Mouse (Mus musculus) kidney, adult 2 months (tissue): ENCODE measurements around the gene Rasgrp3. TPM values are rescaled to one million over a fixed set of nuclear protein-coding genes. Genes with fewer than 3 reads are reported as not detected.
"Not testable (repeated sequence)": the region's sequence is repeated elsewhere in the genome, so short reads cannot be mapped to it uniquely, and the experiment has no call there.

Source experiments
- DNase-seq: peaks from one replicate; pipeline ENCODE4 v3.0.0; 2021
- H3K27ac ChIP-seq: fragments of 200-500 bp; 2 replicates; pipeline ENCODE4 v1.5.1; 2012; ENCODE audit warnings: low read depth, low read length, control low read depth, inconsistent platforms; ENCODE audit not compliant: insufficient read depth
- H3K27me3 ChIP-seq: fragments of 200-500 bp; replicated peaks from 2 replicates; pipeline ENCODE4 v1.6.1; 2012; ENCODE audit warnings: mild to moderate bottlenecking, moderate library complexity, low read length, inconsistent platforms; ENCODE audit not compliant: control insufficient read depth, insufficient read depth
- H3K36me3 ChIP-seq: fragments of 200-500 bp; 2 replicates; pipeline ENCODE4 v1.6.1; 2012; ENCODE audit warnings: mild to moderate bottlenecking, moderate library complexity, low read length, inconsistent platforms; ENCODE audit not compliant: control insufficient read depth, insufficient read depth
- H3K4me1 ChIP-seq: fragments of 200-500 bp; 2 replicates; pipeline ENCODE4 v1.6.1; 2011; ENCODE audit warnings: low read length; ENCODE audit not compliant: control insufficient read depth, insufficient read depth
- H3K4me3 ChIP-seq: fragments of 200-500 bp; 2 replicates; pipeline ENCODE4 v1.5.1; 2011; ENCODE audit warnings: mild to moderate bottlenecking, low read depth, low read length, control low read depth; ENCODE audit not compliant: insufficient read depth
- CTCF ChIP-seq: fragments of 200-500 bp; conservative IDR thresholded peaks from 2 replicates; pipeline ENCODE4 v1.5.1; 2011; ENCODE audit warnings: low read depth, mild to moderate bottlenecking, control low read depth, low read length, moderate library complexity, mixed read lengths; ENCODE audit not compliant: insufficient read depth, insufficient read length
- POLR2A ChIP-seq: fragments of 200-500 bp; IDR thresholded peaks from one replicate; pipeline ENCODE4 v1.6.1; 2011; ENCODE audit warnings: low read depth, low read length, control low read depth
- WGBS: fragments of 180-500 bp; shearing (Covaris S2); methylation state at CpG from one replicate; pipeline ENCODE4 v1.1.7; 2018; 5-methylcytosine and 5-hydroxymethylcytosine counted together
- polyA plus RNA-seq: library from polyadenylated mRNA; depleted of rRNA; stranded (reverse); fragments of >200 nt; gene quantifications from 2 replicates; pipeline ENCODE4 v1.2.3, GENCODE M21; 2012

Gene Rasgrp3
- polyA plus RNA-seq, 1 experiment: 9.2 TPM

DNA sequence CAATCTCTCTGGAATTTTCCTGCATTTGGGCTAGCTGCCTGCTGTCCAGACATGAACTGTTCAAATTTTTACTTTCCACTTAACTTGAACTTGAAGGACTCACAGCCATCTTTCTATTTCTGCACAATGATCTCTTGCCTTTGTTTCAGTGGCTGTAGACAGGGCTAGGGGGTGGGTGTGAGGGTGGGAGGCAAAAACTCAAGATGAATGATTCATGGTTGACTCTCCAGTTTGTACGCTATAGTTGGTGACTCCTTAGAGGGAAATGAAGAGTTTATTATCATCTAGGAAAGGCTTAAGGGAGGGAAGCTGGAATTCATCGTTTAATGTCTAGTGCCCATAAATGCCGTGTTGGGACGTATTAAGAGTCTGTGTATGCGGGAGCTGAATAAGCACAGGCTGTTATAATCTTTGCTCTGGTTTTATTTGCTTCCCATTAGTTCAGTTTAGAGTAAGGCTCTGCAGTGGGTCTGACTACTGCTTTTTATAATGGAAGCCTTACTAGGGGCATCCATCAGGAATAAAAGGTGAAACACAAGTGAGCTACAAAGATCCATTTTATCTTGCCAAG, 5.6 kb downstream of the Rasgrp3 start:
- Histone ChIP-seq H3K27ac (no peak overlapping the region; the same call in 1 of the 2 replicates), H3K4me1 (no peaks in the 10 kb centered on the region), H3K36me3 (no peaks in the 10 kb centered on the region), H3K27me3 (no peaks in the 10 kb centered on the region), H3K4me3 (no peak overlapping the region)
- DNase-seq: no peak
- 45% methylated on average over 5 of the region's 5 CpGs for WGBS
- TF ChIP-seq POLR2A (no peak), CTCF (no peak)

DNA sequence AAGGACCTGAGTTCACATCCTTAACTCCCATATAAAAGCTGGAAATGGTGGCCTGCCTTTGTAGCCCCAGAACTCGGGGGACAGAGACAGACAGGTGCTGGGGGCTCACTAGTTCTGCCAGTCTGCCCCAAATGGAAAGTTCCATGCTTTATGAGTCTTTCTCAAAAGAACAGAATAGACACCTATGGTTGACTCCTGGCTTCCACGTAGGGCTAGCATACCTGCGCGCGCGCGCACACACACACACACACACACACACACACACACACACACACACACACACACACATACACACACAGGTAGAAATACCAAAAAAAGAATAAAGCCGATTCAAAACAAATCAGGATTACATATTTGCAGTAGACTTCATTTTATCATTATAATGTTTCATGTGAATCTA, 6.7 kb downstream of the Rasgrp3 start:
- no peaks in the 10 kb centered on the region for H3K4me1 ChIP-seq

DNA sequence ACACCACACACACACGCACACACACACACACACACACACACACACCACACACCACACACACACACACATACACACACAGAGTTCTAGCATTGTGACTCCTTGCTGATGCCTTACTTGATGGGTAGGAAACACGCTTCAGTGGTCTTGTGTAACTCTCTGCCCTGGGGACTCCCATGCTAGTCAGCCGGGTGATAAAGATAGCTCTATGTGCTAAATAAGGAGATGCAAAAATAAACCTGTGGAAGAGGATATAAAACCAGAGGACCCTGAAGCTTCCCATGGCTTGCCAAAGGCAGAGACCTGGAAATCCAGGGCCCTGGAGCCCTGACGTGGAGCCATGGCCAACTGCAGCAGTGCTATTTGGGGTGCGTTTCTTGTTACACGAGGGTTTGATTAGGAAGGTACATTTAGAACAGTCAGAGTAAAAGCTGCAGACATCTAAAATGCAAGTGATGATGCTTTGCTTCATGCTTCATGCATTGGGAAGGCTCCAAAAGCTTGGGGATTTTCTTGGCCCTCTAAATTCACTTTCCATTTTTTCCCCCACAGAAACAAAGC, 7.4 kb downstream of the Rasgrp3 start:
- DNase-seq: no peak
- TF ChIP-seq CTCF: no peak
- TF ChIP-seq POLR2A: no peak
- 60% methylated on average over 6 of the region's 6 CpGs for WGBS
- Histone ChIP-seq H3K36me3 (no peaks in the 10 kb centered on the region), H3K27ac (no peak overlapping the region), H3K27me3 (no peaks in the 10 kb centered on the region), H3K4me3 (no peak overlapping the region), H3K4me1 (no peaks in the 10 kb centered on the region)

More for the DNA sequence above, 6.7 kb downstream of the Rasgrp3 start:
- WGBS: 97% methylated on average over 8 of the region's 8 CpGs
- Histone ChIP-seq H3K27me3 (no peaks in the 10 kb centered on the region), H3K27ac (no peak overlapping the region), H3K36me3 (no peaks in the 10 kb centered on the region), H3K4me3 (no peak overlapping the region)
- TF ChIP-seq CTCF: no peak
- TF ChIP-seq POLR2A: no peak
- DNase-seq: no peak

DNA sequence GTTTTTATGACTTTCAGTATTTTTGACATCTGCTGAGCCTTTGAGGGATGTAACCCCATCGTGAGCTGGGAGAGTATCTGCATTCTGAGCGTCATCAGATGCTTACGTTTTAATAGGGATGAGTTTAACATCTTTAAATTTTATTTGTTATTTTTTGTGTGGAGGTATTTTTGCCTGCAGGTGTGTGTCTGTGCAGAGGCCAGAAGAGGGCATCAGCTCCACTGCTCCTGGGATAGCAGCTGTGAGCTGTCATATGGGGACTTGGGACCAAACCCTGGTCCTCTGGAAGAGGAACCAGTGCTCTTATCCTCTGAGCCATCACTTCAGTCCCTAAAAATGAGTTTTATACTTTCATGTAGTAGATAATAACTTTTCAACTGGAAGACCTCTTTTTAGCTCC, 12.6 kb downstream of the Rasgrp3 start:
- no peaks in the 10 kb centered on the region for H3K4me1 ChIP-seq
- 95% methylated on average over 3 of the region's 3 CpGs for WGBS
- H3K27me3 ChIP-seq: no peaks in the 10 kb centered on the region

DNA sequence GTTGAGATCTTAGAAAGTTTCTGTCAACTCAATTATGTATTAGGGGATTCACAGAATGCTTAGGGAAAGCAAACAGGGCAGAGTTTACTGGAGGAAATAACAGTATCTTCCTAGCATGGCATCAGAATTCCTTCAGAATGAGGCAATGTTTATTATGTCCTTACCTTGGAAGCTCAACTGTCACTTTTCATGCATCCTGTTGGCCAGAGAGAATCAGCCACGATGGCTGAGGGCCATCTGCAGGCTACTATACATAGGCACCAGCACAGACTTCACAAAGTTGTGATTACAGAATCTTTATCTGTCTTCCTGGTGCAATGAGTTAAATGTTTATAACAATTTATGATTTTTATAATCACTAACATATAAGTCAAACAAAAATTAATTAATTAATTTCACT, 13.3 kb downstream of the Rasgrp3 start:
- DNase-seq: no peak
- no peaks in the 10 kb centered on the region for H3K27me3 ChIP-seq
- no peak overlapping the region for H3K27ac ChIP-seq
- no peak overlapping the region for H3K4me3 ChIP-seq
- no peaks in the 10 kb centered on the region for H3K4me1 ChIP-seq
- 84% methylated on average over 1 of the region's 1 CpGs for WGBS
- no peaks in the 10 kb centered on the region for H3K36me3 ChIP-seq
- TF ChIP-seq CTCF (no peak), POLR2A (no peak)

More for the DNA sequence above, 12.6 kb downstream of the Rasgrp3 start:
- no peak overlapping the region for H3K27ac ChIP-seq
- DNase-seq: no peak
- TF ChIP-seq CTCF (no peak), POLR2A (no peak)
- no peaks in the 10 kb centered on the region for H3K36me3 ChIP-seq
- no peak overlapping the region for H3K4me3 ChIP-seq

DNA sequence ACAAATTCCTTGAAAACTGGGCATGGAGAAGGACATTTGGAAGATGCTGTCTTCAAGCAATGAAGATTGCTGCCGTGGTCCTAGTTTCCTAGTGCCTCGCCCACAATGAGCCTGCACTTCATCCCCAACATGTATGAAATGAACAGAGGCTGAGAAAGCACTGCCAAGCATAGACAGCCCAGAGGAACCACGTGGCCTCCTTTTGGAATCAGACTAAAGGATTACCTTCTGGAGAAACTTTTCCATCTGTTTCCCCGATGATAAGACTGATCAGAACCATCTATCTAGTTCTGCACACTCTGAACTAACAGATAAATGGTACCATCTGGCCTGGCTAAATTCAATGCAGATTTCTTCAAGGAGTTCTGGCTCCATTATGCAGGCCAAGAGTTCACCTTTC, 16.6 kb downstream of the Rasgrp3 start:
- no peak overlapping the region for H3K4me3 ChIP-seq
- TF ChIP-seq CTCF (no peak), POLR2A (no peak)
- no peaks in the 10 kb centered on the region for H3K4me1 ChIP-seq
- 79% methylated on average over 4 of the region's 4 CpGs for WGBS
- no peaks in the 10 kb centered on the region for H3K36me3 ChIP-seq
- no peak overlapping the region for H3K27ac ChIP-seq
- no peaks in the 10 kb centered on the region for H3K27me3 ChIP-seq
- no peak for DNase-seq

DNA sequence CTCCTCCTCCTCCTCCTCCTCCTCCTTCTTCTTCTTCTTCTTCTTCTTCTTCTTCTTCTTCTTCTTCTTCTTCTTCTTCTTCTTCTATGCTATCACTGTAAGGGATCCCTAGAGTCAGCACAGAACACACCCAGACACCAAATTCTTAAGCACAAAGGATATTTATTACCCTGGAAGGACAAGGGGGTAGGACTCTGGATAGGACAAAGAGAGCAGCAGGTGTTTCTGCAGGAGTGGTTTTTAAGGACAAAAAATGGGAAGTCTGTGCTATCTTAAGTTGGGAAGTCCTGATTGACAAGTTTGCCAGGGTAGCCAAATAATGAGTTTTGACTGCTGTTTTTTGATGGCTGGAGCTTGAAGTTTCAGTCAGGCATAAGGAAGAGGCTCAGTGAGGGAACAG, 17.9 kb downstream of the Rasgrp3 start:
- H3K4me3 ChIP-seq: no peak overlapping the region
- no peak overlapping the region for H3K27ac ChIP-seq
- no peaks in the 10 kb centered on the region for H3K4me1 ChIP-seq
- DNase-seq: no peak
- no peaks in the 10 kb centered on the region for H3K36me3 ChIP-seq
- TF ChIP-seq CTCF: no peak
- TF ChIP-seq POLR2A: no peak
- no peaks in the 10 kb centered on the region for H3K27me3 ChIP-seq

DNA sequence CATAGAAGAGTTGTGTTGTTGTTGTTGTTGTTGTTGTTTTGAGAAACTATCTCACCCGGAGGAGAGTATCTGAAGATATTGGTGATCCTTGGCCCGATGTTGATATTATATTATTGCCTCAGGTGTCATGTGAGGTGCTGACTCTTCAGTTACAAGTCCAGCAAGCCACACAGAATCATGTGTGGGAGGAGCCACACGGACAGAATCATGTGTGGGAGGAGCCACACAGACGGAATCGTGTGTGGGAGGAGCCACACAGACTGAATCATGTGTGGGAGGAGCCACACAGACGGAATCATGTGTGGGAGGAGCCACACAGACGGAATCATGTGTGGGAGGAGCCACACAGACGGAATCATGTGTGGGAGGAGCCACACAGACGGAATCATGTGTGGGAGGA, 20.4 kb downstream of the Rasgrp3 start:
- H3K4me1 ChIP-seq, H3K27me3 ChIP-seq, H3K27ac ChIP-seq, H3K4me3 ChIP-seq, H3K36me3 ChIP-seq, DNase-seq: not testable (repeated sequence)
- 81% methylated on average over 9 of the region's 9 CpGs for WGBS
